Mouse (Mus musculus) activated CD4-positive, CD25-positive, alpha-beta regulatory T cell, adult 4 months (primary cell): Measurements from ENCODE around the gene BC049730. TPM values are rescaled to one million over a fixed set of nuclear protein-coding genes. Genes with fewer than 3 reads are reported as not detected.

ENCODE experiments used
- polyA plus RNA-seq, 2 experiments: library from polyadenylated mRNA; unstranded; fragments of 100-300 nt; shearing (Covaris generic); gene quantifications; one replicate each; pipeline ENCODE4 v1.2.1; 2017

BC049730 gene
- polyA plus RNA-seq, 2 experiments from 2014 or later, result not detected

Other genes with a start within 250 kb of the BC049730 start
- 1 to 10 TPM; 1.1 to 1.5 TPM for gene Plaur, start 246.8 kb upstream of the BC049730 start, polyA plus RNA-seq
- not detected for gene Cadm4, start 227.2 kb upstream of the BC049730 start, polyA plus RNA-seq
- not detected for gene Zfp428, start 202.2 kb upstream of the BC049730 start, polyA plus RNA-seq
- under 1 TPM in 1 of 2 experiments, not detected in 1; 0.17 TPM for gene AC161166.1, start 196.8 kb upstream of the BC049730 start, polyA plus RNA-seq
- 1 to 10 TPM; 1.5 to 1.8 TPM for gene Irgq, start 178.6 kb upstream of the BC049730 start, polyA plus RNA-seq
- not detected for gene Pinlyp, start 163.1 kb upstream of the BC049730 start, polyA plus RNA-seq
- gene Xrcc1, start 163.0 kb upstream of the BC049730 start, polyA plus RNA-seq, result 10 to 100 TPM; 19.9 to 30.3 TPM
- gene Ethe1, start 121.7 kb upstream of the BC049730 start, polyA plus RNA-seq, result 10 to 100 TPM; 19.0 to 21.6 TPM
- gene Zfp575, start 121.6 kb upstream of the BC049730 start, polyA plus RNA-seq, result under 1 TPM in 1 of 2 experiments, not detected in 1; 0.12 TPM
- under 1 TPM; 0.25 to 0.73 TPM for gene Phldb3, start 98.5 kb upstream of the BC049730 start, polyA plus RNA-seq
- gene Lypd3, start 72.7 kb upstream of the BC049730 start, polyA plus RNA-seq, result not detected
- not detected for gene Tex101, start 32.6 kb upstream of the BC049730 start, polyA plus RNA-seq
- not detected for gene Gm4763, start 17.7 kb downstream of the BC049730 start, polyA plus RNA-seq
- under 1 TPM; 0.28 TPM for gene Cd177, start 51.1 kb downstream of the BC049730 start, polyA plus RNA-seq
- not detected for gene Ceacam10, start 68.0 kb downstream of the BC049730 start, polyA plus RNA-seq
- 10 to 100 TPM; 17.0 to 65.7 TPM for gene Gm9844, start 153.0 kb downstream of the BC049730 start, polyA plus RNA-seq
- gene Lypd4, start 160.7 kb downstream of the BC049730 start, polyA plus RNA-seq, result not detected
- gene Dmrtc2, start 160.8 kb downstream of the BC049730 start, polyA plus RNA-seq, result not detected
- over 10,000 TPM; 11,194 to 11,919 TPM for gene Rps19, start 175.1 kb downstream of the BC049730 start, polyA plus RNA-seq
- gene Cd79a, start 188.1 kb downstream of the BC049730 start, polyA plus RNA-seq, result 10 to 100 TPM in 1 of 2 experiments, 1 to 10 TPM in 1; 1.7 to 22.3 TPM
- 100 to 1,000 TPM; 164 to 173 TPM for gene Arhgef1, start 193.7 kb downstream of the BC049730 start, polyA plus RNA-seq
- gene Gm4881, start 235.3 kb downstream of the BC049730 start, polyA plus RNA-seq, result not detected